Mouse (Mus musculus) B cell, adult 2 months (primary cell): ENCODE measurements around the gene Pimreg.

ENCODE experiments used
- DNase-seq, 2 experiments: peaks; one replicate each; pipeline ENCODE4 v3.0.0; 2022

Pimreg gene

DNA sequence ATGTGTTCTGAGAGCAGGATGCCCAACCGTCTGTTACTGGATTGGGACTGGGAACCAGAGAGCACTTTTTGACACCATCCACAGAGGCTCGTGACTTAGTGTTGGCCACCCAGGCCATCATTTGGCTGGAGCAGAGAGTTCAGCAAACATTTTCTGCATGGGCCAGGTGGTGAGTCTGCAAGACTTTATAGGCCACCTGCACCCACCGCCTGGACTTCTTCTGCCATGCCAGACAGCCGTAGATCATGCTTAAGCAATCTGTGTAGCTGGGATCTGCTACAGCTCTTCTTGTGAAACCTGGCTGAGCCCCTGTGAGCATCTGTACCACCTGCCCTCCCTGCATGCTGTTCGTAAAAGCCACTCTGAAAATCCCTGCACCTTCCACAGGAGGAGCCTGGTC is 25.5 kb downstream of the Pimreg start:
- DNase-seq = no peak

DNA sequence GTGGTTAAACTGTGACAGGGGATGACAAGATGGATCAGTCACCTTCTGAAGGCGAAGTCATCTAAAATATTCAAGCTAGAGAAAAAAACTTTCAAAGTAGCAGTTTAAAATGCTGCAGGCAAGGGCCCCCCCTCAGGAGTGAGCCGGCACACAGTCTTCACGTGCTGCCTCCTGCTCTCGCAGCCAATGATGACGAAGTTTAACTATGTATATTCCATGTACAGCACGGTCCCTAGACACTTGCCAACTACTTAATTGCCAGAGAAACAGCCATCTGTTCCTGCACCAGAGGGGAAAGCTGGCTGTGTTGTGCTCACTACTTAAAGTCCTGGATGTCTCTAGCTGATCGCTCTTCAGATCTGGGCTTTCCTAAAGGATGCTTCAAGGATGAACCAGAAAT is 26.2 kb downstream of the Pimreg start:
- DNase-seq = no peak

DNA sequence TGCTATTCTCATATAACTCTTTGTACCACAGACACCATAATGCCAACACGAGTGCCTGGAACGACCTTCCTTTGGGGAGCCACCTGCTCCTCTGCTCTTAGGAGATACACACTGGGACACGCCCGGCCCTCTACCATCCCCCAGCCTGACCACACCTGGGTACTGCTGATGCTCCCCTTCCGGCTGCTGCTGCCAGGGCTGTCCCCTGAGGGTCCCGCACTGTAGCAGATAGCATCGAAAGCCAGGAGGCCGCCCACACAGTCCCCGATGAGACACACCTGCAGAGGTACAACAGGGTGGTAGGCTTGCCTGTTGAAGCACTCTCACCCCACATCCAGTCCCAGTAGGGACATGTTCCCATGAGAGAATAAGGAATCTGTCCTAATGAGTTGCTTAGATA is 28.9 kb downstream of the Pimreg start:
- DNase-seq = no peak

DNA sequence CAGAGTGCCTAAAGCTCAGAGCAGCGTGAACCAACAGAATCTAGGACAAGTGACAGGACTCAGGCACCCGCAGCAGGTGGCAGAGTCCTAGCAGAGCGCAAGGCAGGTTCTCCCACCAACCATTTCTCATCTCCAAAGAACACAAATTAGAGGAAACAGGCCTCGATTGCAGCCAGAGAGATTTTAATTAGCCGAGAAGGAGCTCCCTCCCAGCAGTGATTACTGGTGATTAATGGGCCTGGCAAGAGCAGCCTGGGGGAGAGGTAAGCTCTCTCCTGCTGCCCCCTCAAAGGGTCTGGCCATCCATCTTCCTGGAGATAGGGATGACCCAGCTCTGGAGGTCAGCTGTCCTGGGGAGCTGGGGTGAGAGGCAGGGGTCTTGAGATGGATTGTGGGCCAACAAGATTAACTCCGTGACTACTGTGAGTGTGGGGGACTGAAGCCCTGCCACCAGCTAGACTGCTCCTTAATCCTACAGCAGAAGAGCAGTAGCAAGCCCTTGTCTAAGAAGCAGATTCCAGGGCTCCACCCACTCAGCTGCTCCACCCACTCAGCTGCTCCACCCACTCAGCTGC is 30.6 kb downstream of the Pimreg start:
- no peak for DNase-seq

DNA sequence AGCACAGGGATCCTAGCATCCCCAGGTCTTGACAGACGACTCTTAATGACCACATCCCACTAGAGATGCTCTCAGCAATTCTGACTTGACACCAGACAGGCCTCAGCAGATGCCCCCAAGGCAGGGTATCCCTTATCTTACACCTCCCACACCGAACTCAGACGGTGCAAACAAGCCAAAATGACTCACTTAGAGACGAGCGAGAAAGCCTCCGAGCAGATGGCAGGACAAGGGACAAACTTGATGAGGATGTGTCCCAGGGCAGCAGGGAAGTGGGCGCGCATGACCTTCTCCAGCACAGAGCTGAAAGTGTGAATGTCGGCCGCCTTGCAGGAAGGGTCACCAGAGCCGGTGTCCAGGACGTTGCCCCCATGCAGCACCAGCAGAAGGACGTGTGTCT is 32.4 kb downstream of the Pimreg start:
- DNase-seq = no peak

DNA sequence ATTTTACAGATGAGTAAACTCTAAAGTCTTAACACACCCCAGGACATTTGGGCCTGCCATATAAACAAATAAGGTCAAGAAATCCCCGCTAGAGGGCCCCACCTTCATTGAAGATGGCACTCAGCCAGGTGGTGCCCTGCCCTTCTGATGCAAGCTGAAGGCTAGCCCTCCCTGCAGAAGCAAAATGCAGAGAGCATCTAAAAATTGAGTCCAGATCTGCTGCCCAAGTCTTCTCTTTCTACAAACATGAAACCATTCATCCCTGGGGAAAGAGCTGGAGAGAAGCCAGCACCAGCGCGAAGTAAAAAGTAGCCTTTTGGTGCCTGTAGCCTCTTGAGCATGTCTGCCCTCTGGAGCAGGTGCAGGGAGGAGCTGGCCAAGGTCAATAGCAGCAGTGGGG is 36.2 kb downstream of the Pimreg start:
- DNase-seq = no peak

DNA sequence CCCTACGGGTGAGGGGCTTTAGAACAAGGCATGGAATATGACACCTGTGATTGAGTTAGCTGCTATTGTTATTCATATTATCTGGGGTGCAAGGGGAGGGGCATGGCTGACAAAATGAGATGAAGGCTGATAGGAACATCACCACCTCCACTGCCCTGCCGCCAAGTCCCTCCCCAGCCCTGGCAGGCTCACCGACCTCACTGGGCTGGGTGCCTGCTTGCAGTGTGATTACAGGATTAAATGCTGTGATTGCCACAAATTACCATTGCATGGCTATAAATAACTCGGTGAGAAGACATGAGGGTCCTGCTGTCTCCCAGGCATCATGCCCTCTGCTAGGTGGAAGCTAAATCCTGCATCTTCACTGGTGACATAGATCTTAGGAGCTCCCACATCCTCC is 36.8 kb downstream of the Pimreg start:
- DNase-seq = no peak

DNA sequence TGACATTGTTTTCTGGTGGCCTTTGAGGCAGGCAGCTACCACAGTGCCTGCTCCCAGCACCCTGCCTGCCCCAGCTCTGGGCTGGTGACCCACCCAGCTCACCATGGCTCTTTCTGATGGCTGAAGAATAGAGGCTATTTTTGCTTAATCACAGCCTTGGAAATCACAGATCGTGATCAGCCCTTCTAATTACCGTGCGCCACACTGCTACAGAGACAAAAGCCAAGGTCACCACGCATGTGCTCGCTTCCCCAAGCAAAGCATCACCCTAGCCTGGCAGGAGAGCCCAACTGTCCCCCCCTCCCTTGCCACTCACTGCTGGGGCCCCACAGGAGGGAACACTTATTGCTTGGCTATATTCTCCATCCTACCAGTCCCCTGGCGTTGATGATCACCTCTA is 38.6 kb downstream of the Pimreg start:
- DNase-seq = no peak

DNA sequence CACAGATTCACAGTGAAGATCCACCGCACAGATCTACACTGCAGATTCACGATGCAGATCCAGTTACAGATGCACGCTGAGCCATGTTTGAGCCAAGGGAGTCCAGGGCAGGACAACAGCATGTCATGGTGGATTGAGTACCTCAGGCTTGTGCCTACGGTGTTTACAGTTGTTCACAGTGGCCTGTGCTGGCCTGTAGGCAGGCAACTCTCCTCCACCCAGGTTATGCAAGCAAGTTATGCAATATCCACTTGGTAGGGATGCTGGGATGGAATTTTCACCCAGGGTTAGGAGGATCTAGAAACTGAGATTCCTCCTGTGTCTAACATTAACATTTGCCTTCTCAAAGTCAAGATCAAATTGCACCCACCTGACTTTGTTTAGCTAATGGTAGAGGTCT is 40.8 kb downstream of the Pimreg start:
- DNase-seq = no peak

DNA sequence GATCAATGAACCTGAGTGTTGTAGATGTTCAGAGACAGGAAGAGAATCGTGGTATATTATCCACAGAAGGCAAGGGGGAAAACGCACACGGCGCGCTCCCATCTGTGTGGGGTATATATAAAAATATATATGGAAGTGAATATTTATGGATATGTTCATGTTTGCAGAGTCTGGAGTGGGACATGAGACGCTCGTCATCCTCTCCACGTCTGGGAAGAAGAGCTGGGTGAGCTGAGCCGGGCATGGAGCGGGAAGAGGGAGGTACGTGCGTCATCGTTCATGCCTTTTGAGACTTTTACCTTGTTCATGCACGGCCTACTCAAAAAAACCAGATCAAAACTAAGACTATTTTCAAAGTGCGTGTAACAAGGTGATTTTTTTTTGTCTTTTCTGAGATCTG is 42.5 kb downstream of the Pimreg start:
- no peak for DNase-seq

DNA sequence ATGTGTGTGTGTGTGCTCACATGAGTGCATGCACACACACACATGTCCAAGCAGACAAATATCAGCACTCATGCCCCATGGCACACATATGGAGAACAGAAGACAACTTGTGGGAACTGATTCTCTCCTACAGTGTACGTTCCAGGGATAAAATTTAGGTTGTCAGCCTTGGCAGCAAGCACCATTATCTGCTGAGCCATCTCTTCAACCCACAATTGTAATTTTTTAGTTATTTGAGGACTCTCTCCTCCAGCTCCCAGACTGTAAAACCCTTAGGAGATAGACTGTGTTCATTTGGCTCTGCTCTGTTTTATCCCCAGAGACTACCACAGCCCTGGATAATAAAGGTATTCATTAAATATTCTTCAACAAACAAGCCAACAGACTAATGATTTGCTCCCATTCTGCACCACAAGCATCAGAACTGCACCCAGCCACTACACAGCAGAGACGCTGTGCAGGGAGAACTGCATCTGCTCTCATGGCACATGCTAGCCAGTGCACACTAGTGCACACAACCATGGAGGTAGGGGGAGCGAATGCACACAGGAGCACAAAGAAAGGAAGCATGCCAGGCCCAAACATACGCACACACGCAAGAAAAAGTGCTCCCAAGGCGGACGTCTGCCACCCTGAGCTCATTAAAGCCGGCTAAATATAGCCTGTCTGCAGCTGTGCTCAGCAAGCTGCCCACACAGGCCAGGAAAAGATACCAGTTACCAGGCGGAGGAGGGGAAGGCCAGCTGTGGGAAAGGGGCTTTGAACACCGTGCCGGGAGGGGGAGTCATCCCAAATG is 44.6 kb downstream of the Pimreg start:
- no peak for DNase-seq

DNA sequence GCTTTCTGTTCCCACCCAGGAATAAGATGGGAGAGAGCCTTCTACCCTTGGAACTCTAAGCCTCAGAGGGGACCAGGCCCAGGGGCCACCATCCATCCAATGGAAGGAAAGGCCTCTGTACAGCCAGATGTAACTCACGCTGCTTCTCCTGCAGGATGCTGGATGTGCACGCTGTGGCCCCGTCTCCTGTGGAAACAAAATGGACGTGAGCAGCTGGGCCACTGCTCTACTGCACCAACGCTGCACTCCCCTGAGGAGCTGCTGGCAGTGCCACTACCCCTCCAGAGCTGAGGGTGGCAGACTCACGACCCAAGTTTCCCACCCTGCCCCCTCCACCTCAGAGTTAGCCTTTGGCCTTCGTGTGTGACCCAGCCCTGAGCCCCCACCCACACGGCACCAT is 50.6 kb downstream of the Pimreg start:
- DNase-seq = no peak

DNA sequence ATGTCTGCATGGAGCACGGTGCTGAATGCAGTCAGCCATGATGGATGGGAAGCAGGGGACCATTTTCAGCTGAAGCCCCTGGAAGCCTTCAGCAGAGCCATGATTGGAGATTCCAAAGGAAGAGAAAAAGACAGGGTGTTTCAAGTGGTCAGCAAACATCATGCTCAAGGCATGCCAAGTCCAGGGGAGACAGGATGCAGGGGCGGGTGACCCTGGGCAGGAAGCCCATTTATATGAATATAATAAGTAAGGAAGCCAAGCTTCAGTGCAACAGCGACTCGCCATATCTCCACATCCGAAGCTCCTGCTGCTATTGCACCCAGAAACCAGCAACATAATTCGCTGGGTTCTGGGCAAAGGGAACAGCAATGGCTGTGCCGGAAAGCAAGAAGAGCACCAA is 52.6 kb downstream of the Pimreg start:
- DNase-seq = no peak

DNA sequence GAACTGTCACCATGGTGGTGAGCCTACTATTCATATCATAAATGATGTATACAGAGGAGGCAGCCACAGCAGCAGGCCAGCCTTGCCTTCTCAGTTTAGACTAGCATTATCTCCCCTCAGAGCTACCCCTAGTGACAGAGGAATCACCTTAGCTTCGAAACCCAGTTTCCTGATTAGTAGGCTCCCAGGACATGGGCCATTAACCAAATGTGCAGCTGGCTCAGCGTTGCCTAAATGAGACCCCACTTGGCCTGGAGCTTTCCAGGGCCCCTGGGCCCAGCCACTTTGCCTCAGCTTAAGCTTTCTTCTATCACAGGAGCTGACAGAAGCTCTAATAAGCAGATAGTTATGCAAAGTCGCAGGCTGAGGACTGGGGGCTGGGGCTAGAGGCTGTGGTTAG is 54.2 kb downstream of the Pimreg start:
- DNase-seq = no peak
